Mouse (Mus musculus) limb, embryonic 13.5 days (tissue): ENCODE measurements around the gene Tubb2b. TPM values are rescaled to one million over a fixed set of nuclear protein-coding genes. Genes with fewer than 3 reads are reported as not detected.
A peak's percentile ranks its signal among the peaks of the same experiment; 100 is the strongest.
"Not testable (repeated sequence)": the region's sequence is repeated elsewhere in the genome, so short reads cannot be mapped to it uniquely, and the experiment has no call there.

ENCODE experiments used
- ATAC-seq: fragments of 200-750 bp; cut with Nextera tagmentation; 2 replicates; pipeline ENCODE4 v1.8.0; 2017; ENCODE audit warnings: low read depth, moderate number of reproducible peaks, moderate TSS enrichment; ENCODE audit not compliant: low FRiP score
- H3K27ac ChIP-seq: fragments of 300-500 bp; sonication (generic); 2 replicates; pipeline ENCODE4 v1.5.1; 2015; ENCODE audit warnings: inconsistent platforms, mild to moderate bottlenecking, moderate library complexity
- H3K27me3 ChIP-seq: fragments of 300-500 bp; sonication (generic); 2 replicates; pipeline ENCODE4 v1.6.1; 2015; ENCODE audit warnings: mild to moderate bottlenecking, inconsistent platforms
- H3K36me3 ChIP-seq: fragments of 300-500 bp; sonication (generic); 2 replicates; pipeline ENCODE4 v1.6.1; 2015; ENCODE audit warnings: inconsistent platforms, mild to moderate bottlenecking, moderate library complexity
- H3K4me1 ChIP-seq: fragments of 300-500 bp; sonication (generic); 2 replicates; pipeline ENCODE4 v1.6.1; 2015; ENCODE audit warnings: inconsistent platforms
- H3K4me2 ChIP-seq: fragments of 300-500 bp; sonication (generic); replicated peaks from 2 replicates; pipeline ENCODE4 v1.6.1; 2015; ENCODE audit warnings: inconsistent platforms, mild to moderate bottlenecking, moderate library complexity
- H3K4me3 ChIP-seq: fragments of 300-500 bp; sonication (generic); 2 replicates; pipeline ENCODE4 v1.5.1; 2015; ENCODE audit warnings: moderate library complexity, mild to moderate bottlenecking, inconsistent platforms
- H3K9ac ChIP-seq: fragments of 300-500 bp; sonication (generic); 2 replicates; pipeline ENCODE4 v1.6.1; 2015; ENCODE audit warnings: mild to moderate bottlenecking, inconsistent platforms
- H3K9me3 ChIP-seq: fragments of 300-500 bp; sonication (generic); 2 replicates; pipeline ENCODE4 v1.6.1; 2016; ENCODE audit warnings: inconsistent platforms
- WGBS: fragments of 180-500 bp; shearing (Covaris S2); methylation state at CpG from one replicate; pipeline ENCODE4 v1.1.7; 2015; 5-methylcytosine and 5-hydroxymethylcytosine counted together
- polyA plus RNA-seq: library from polyadenylated mRNA; unstranded; fragments of >200 nt; fragmentation: Nextera tagmentation; extraction: Ambion mirVana; gene quantifications from 2 replicates; pipeline ENCODE4 v1.2.1, GENCODE M21; 2015

Tubb2b gene
- polyA plus RNA-seq, 1 experiment from 2014 or later: 40.1 TPM

- Histone ChIP-seq H3K4me2 (no peak overlapping the region), H3K36me3 (no peaks in the 10 kb centered on the region), H3K9me3 (no peaks in the 10 kb centered on the region), H3K27ac (no peak overlapping the region), H3K4me1 (0 out of 2 replicates have a peak, but pooled peaks cover 3% of the 10 kb centered on the region), H3K27me3 (no peaks in the 10 kb centered on the region), H3K4me3 (no peak overlapping the region), H3K9ac (no peak overlapping the region)
- WGBS: 92% methylated on average over 10 of the region's 10 CpGs
- no peak for ATAC-seq
Observed at GRCm38 (mm10) chr13:34101247-34101646, 29.0 kb downstream of the Tubb2b start.

GRCm38 (mm10) chr13:34100733-34101132 lies 29.5 kb downstream of the Tubb2b start:
- H3K36me3 ChIP-seq: no peaks in the 10 kb centered on the region
- H3K4me1 ChIP-seq: 0 out of 2 replicates have a peak, but pooled peaks cover 3% of the 10 kb centered on the region
- WGBS: 86% methylated on average over 3 of the region's 3 CpGs
- no peak overlapping the region for H3K27ac ChIP-seq
- no peak overlapping the region for H3K9ac ChIP-seq
- no peak overlapping the region for H3K4me3 ChIP-seq
- H3K4me2 ChIP-seq: no peak overlapping the region
- no peaks in the 10 kb centered on the region for H3K9me3 ChIP-seq
- no peak for ATAC-seq
- H3K27me3 ChIP-seq: no peaks in the 10 kb centered on the region

- H3K27ac ChIP-seq: no peak overlapping the region
- ATAC-seq: no peak
- WGBS: 84% methylated on average over 3 of the region's 3 CpGs
- no peak overlapping the region for H3K4me2 ChIP-seq
- H3K9me3 ChIP-seq: no peaks in the 10 kb centered on the region
- no peak overlapping the region for H3K4me3 ChIP-seq
- H3K4me1 ChIP-seq: 0 out of 2 replicates have a peak, but pooled peaks cover 3% of the 10 kb centered on the region
- H3K27me3 ChIP-seq: no peaks in the 10 kb centered on the region
- H3K36me3 ChIP-seq: no peaks in the 10 kb centered on the region
- H3K9ac ChIP-seq: no peak overlapping the region
Observed at GRCm38 (mm10) chr13:34097086-34097485, 33.2 kb downstream of the Tubb2b start.

GRCm38 (mm10) chr13:34096455-34096854 lies 33.8 kb downstream of the Tubb2b start:
- Histone ChIP-seq H3K36me3 (no peaks in the 10 kb centered on the region), H3K27me3 (no peaks in the 10 kb centered on the region), H3K4me2 (no peak overlapping the region), H3K4me3 (no peak overlapping the region), H3K9ac (no peak overlapping the region), H3K9me3 (no peaks in the 10 kb centered on the region), H3K27ac (no peak overlapping the region), H3K4me1 (0 out of 2 replicates have a peak, but pooled peaks cover 3% of the 10 kb centered on the region)
- whole genome bisulfite sequencing: 68% methylated on average over 4 of the region's 4 CpGs
- ATAC-seq: no peak

- Histone ChIP-seq H3K4me1 (0 out of 2 replicates have a peak, but pooled peaks cover 3% of the 10 kb centered on the region), H3K36me3 (no peaks in the 10 kb centered on the region), H3K27ac (no peak overlapping the region), H3K4me2 (no peak overlapping the region), H3K4me3 (no peak overlapping the region), H3K9me3 (no peaks in the 10 kb centered on the region), H3K27me3 (no peaks in the 10 kb centered on the region), H3K9ac (no peak overlapping the region)
- ATAC-seq: no peak
- 57% methylated on average over 5 of the region's 7 CpGs for WGBS
Observed at GRCm38 (mm10) chr13:34095542-34096435, 34.5 kb downstream of the Tubb2b start.

- H3K4me3 ChIP-seq: no peak overlapping the region
- ATAC-seq: no peak
- H3K9me3 ChIP-seq: no peaks in the 10 kb centered on the region
- H3K4me1 ChIP-seq: no peaks in the 10 kb centered on the region
- 72% methylated on average over 3 of the region's 3 CpGs for WGBS
- H3K9ac ChIP-seq: no peak overlapping the region
- no peak overlapping the region for H3K4me2 ChIP-seq
- no peaks in the 10 kb centered on the region for H3K36me3 ChIP-seq
- no peaks in the 10 kb centered on the region for H3K27me3 ChIP-seq
- no peak overlapping the region for H3K27ac ChIP-seq
Observed at GRCm38 (mm10) chr13:34089358-34089757, 40.9 kb downstream of the Tubb2b start.

GRCm38 (mm10) chr13:34088871-34089288 lies 41.4 kb downstream of the Tubb2b start:
- Histone ChIP-seq H3K4me2 (no peak overlapping the region), H3K4me3 (no peak overlapping the region), H3K9ac (no peak overlapping the region), H3K27ac (no peak overlapping the region; the same call in 1 of the 2 replicates), H3K9me3 (no peaks in the 10 kb centered on the region), H3K27me3 (no peaks in the 10 kb centered on the region), H3K4me1 (no peaks in the 10 kb centered on the region), H3K36me3 (no peaks in the 10 kb centered on the region)
- 69% methylated on average over 7 of the region's 7 CpGs for WGBS
- ATAC-seq: no peak

GRCm38 (mm10) chr13:34088201-34088649 lies 42.0 kb downstream of the Tubb2b start:
- not testable (repeated sequence) for H3K27ac ChIP-seq, H3K4me1 ChIP-seq, H3K9me3 ChIP-seq, H3K27me3 ChIP-seq, H3K4me2 ChIP-seq, H3K9ac ChIP-seq, H3K4me3 ChIP-seq, H3K36me3 ChIP-seq, ATAC-seq
- 66% methylated on average over 5 of the region's 5 CpGs for WGBS

GRCm38 (mm10) chr13:34087052-34087812 lies 43.0 kb downstream of the Tubb2b start:
- H3K27me3 ChIP-seq: no peaks in the 10 kb centered on the region
- no peaks in the 10 kb centered on the region for H3K36me3 ChIP-seq
- 58% methylated on average over 7 of the region's 7 CpGs for WGBS
- no peak overlapping the region for H3K27ac ChIP-seq
- H3K9me3 ChIP-seq: no peaks in the 10 kb centered on the region
- H3K4me1 ChIP-seq: no peaks in the 10 kb centered on the region
- H3K4me2 ChIP-seq: no peak overlapping the region
- ATAC-seq: peak; percentile 40; the same call in 1 of the 2 replicates
- no peak overlapping the region for H3K4me3 ChIP-seq
- H3K9ac ChIP-seq: no peak overlapping the region

GRCm38 (mm10) chr13:34084026-34084750 lies 46.1 kb downstream of the Tubb2b start:
- no peaks in the 10 kb centered on the region for H3K36me3 ChIP-seq
- ATAC-seq: no peak
- no peak overlapping the region for H3K4me3 ChIP-seq
- H3K4me1 ChIP-seq: no peaks in the 10 kb centered on the region
- H3K9ac ChIP-seq: no peak overlapping the region
- no peak overlapping the region for H3K4me2 ChIP-seq
- H3K27ac ChIP-seq: no peak overlapping the region
- 73% methylated on average over 9 of the region's 9 CpGs for WGBS
- no peaks in the 10 kb centered on the region for H3K27me3 ChIP-seq
- no peaks in the 10 kb centered on the region for H3K9me3 ChIP-seq

GRCm38 (mm10) chr13:34081926-34082325 lies 48.3 kb downstream of the Tubb2b start:
- no peaks in the 10 kb centered on the region for H3K36me3 ChIP-seq
- 81% methylated on average over 4 of the region's 4 CpGs for WGBS
- no peak overlapping the region for H3K4me2 ChIP-seq
- H3K9ac ChIP-seq: no peak overlapping the region
- H3K9me3 ChIP-seq: no peaks in the 10 kb centered on the region
- no peaks in the 10 kb centered on the region for H3K27me3 ChIP-seq
- no peak for ATAC-seq
- H3K27ac ChIP-seq: no peak overlapping the region
- no peak overlapping the region for H3K4me3 ChIP-seq
- peaks cover 14% of the 10 kb centered on the region for H3K4me1 ChIP-seq
